Mouse (Mus musculus) brain, embryonic 14.5 days (tissue): ENCODE data around the gene Hsd3b7.

Experiments used
- CTCF ChIP-seq: fragments of 200-500 bp; IDR thresholded peaks from 2 replicates; pipeline ENCODE4 v1.5.1; 2012; ENCODE audit warnings: inconsistent platforms, mild to moderate bottlenecking, moderate library complexity, borderline replicate concordance; ENCODE audit not compliant: insufficient read depth, insufficient read length; ENCODE audit errors: extremely low read depth
- POLR2A ChIP-seq: fragments of 200-500 bp; IDR thresholded peaks from 2 replicates; pipeline ENCODE4 v1.6.1; 2012; ENCODE audit warnings: mild to moderate bottlenecking, inconsistent platforms, borderline replicate concordance; ENCODE audit not compliant: poor library complexity, insufficient read depth, insufficient read length, severe bottlenecking; ENCODE audit errors: extremely low read depth

- TF ChIP-seq CTCF (no peak), POLR2A (no peak)
Observed at GRCm38 (mm10) chr7:127801010-127801621, 712 bp downstream of the Hsd3b7 start.
